Mouse (Mus musculus) liver, adult 2 months (tissue): ENCODE data around the gene Nucks1. TPM values are rescaled to one million over a fixed set of nuclear protein-coding genes. Genes with fewer than 3 reads are reported as not detected.
"Not testable (repeated sequence)": the region's sequence is repeated elsewhere in the genome, so short reads cannot be mapped to it uniquely, and the experiment has no call there.

Source experiments
- DNase-seq: peaks from one replicate; pipeline ENCODE4 v3.0.0-alpha.2; 2011; ENCODE audit warnings: low read depth, low spot score; ENCODE audit errors: extremely low read depth
- H3K27ac ChIP-seq: fragments of 200-500 bp; replicated peaks from 2 replicates; pipeline ENCODE4 v1.5.1; 2012; ENCODE audit warnings: low read depth, mild to moderate bottlenecking, control low read depth, inconsistent platforms, low read length; ENCODE audit not compliant: insufficient read depth
- H3K27me3 ChIP-seq: fragments of 200-500 bp; 2 replicates; pipeline ENCODE4 v1.6.1; 2012; ENCODE audit warnings: mild to moderate bottlenecking, moderate library complexity, low read length, inconsistent platforms; ENCODE audit not compliant: control insufficient read depth, insufficient read depth
- H3K36me3 ChIP-seq: fragments of 200-500 bp; 2 replicates; pipeline ENCODE4 v1.6.1; 2012; ENCODE audit warnings: low read length, inconsistent platforms; ENCODE audit not compliant: control insufficient read depth, insufficient read depth
- H3K4me1 ChIP-seq: fragments of 200-500 bp; 2 replicates; pipeline ENCODE4 v1.6.1; 2011; ENCODE audit warnings: low read length; ENCODE audit not compliant: control insufficient read depth, insufficient read depth
- H3K4me3 ChIP-seq: fragments of 200-500 bp; 2 replicates; pipeline ENCODE4 v1.5.1; 2011; ENCODE audit warnings: low read depth, mild to moderate bottlenecking, control low read depth, low read length, moderate library complexity; ENCODE audit not compliant: insufficient read depth
- H3K79me2 ChIP-seq: fragments of 200-500 bp; 2 replicates; pipeline ENCODE4 v1.6.1; 2012; ENCODE audit warnings: inconsistent platforms, mild to moderate bottlenecking, low read length, moderate library complexity; ENCODE audit not compliant: control insufficient read depth, insufficient read depth
- H3K9ac ChIP-seq: fragments of 200-500 bp; 2 replicates; pipeline ENCODE4 v1.6.1; 2012; ENCODE audit warnings: low read depth, mild to moderate bottlenecking, control low read depth, inconsistent platforms, low read length
- CTCF ChIP-seq: fragments of 200-500 bp; IDR thresholded peaks from 2 replicates; pipeline ENCODE4 v1.5.1; 2011; ENCODE audit warnings: low read depth, low read length, control low read depth
- POLR2A ChIP-seq: fragments of 200-500 bp; IDR thresholded peaks from 2 replicates; pipeline ENCODE4 v1.6.1; 2011; ENCODE audit warnings: low read length, control low read depth; ENCODE audit not compliant: insufficient read depth; ENCODE audit errors: extremely low read depth
- WGBS: fragments of 180-500 bp; shearing (Covaris S2); methylation state at CpG from one replicate; pipeline ENCODE4 v1.1.7; 2018; 5-methylcytosine and 5-hydroxymethylcytosine counted together
- polyA plus RNA-seq: library from polyadenylated mRNA; depleted of rRNA; stranded (reverse); fragments of >200 nt; gene quantifications from 2 replicates; pipeline ENCODE4 v1.2.3, GENCODE M21; 2012
- total RNA-seq: library from RNA; depleted of rRNA; stranded (reverse); fragments of >200 nt; gene quantifications from 2 replicates; pipeline ENCODE4 v1.2.3, GENCODE M21; 2014

Gene Nucks1
- total and polyA plus RNA-seq, 2 experiments, result 5.1 to 52.5 TPM

GRCm38 (mm10) chr1:131908456-131908855 lies 1.9 kb upstream of the Nucks1 start:
- Histone ChIP-seq H3K36me3 (no peaks in the 10 kb centered on the region), H3K27ac (no peak overlapping the region), H3K4me3 (no peak overlapping the region), H3K27me3 (no peaks in the 10 kb centered on the region), H3K9ac (no peak overlapping the region), H3K4me1 (peaks cover 6% of the 10 kb centered on the region; the same call in 1 of the 2 replicates), H3K79me2 (peaks cover 6% of the 10 kb centered on the region; the same call in 1 of the 2 replicates)
- WGBS, result 87% methylated on average over 3 of the region's 3 CpGs
- DNase-seq, result no peak
- TF ChIP-seq CTCF (no peak), POLR2A (no peak)

- H3K9ac ChIP-seq, H3K36me3 ChIP-seq, H3K4me3 ChIP-seq, DNase-seq, H3K4me1 ChIP-seq, H3K27me3 ChIP-seq, H3K27ac ChIP-seq, H3K79me2 ChIP-seq: not testable (repeated sequence)
- 97% methylated on average over 2 of the region's 2 CpGs for WGBS
These were observed 1.1 kb upstream of the Nucks1 start for GRCm38 (mm10) chr1:131909236-131909635.

GRCm38 (mm10) chr1:131910674-131911558 lies 582 bp downstream of the Nucks1 start:
- Histone ChIP-seq H3K27me3 (no peaks in the 10 kb centered on the region), H3K9ac (peak overlapping the region; percentile 98), H3K4me1 (peaks cover 6% of the 10 kb centered on the region; the same call in 1 of the 2 replicates), H3K4me3 (peak overlapping the region; percentile 91), H3K36me3 (no peaks in the 10 kb centered on the region), H3K27ac (peak overlapping the region; percentile 89), H3K79me2 (peaks cover 12% of the 10 kb centered on the region; the same call in 1 of the 2 replicates)
- peak; percentile 71 for DNase-seq
- TF ChIP-seq POLR2A (peak; percentile 59), CTCF (no peak)
- WGBS, result 1% methylated on average over 88 of the region's 88 CpGs

GRCm38 (mm10) chr1:131917634-131918033 lies 7.3 kb downstream of the Nucks1 start:
- 23% methylated on average over 6 of the region's 6 CpGs for WGBS
- Histone ChIP-seq H3K36me3 (peaks cover 19% of the 10 kb centered on the region), H3K4me1 (peaks cover 26% of the 10 kb centered on the region), H3K27me3 (no peaks in the 10 kb centered on the region), H3K9ac (peak overlapping the region; percentile 56), H3K4me3 (no peak overlapping the region; the same call in 1 of the 2 replicates), H3K27ac (peak overlapping the region; percentile 92), H3K79me2 (peaks cover 11% of the 10 kb centered on the region; the same call in 1 of the 2 replicates)
- DNase-seq, result peak; percentile 98
- TF ChIP-seq CTCF (no peak), POLR2A (no peak)

GRCm38 (mm10) chr1:131919052-131919451 lies 8.7 kb downstream of the Nucks1 start:
- Histone ChIP-seq H3K79me2 (peaks cover 7% of the 10 kb centered on the region; the same call in 1 of the 2 replicates), H3K9ac (peak overlapping the region; percentile 61; the same call in 1 of the 2 replicates), H3K27ac (peak overlapping the region; percentile 87), H3K4me3 (no peak overlapping the region), H3K27me3 (no peaks in the 10 kb centered on the region), H3K36me3 (peaks cover 28% of the 10 kb centered on the region), H3K4me1 (peaks cover 23% of the 10 kb centered on the region)
- peak; percentile 91 for DNase-seq
- no peak for TF ChIP-seq POLR2A
- no peak for TF ChIP-seq CTCF
- 78% methylated on average over 2 of the region's 2 CpGs for WGBS

GRCm38 (mm10) chr1:131922100-131922499 lies 11.8 kb downstream of the Nucks1 start:
- whole genome bisulfite sequencing, result 26% methylated on average over 3 of the region's 3 CpGs
- H3K4me3 ChIP-seq, result no peak overlapping the region
- 0 out of 2 replicates have a peak overlapping the region, but pooled peaks have one; percentile 17 for H3K9ac ChIP-seq
- H3K27ac ChIP-seq, result peak overlapping the region; percentile 75
- peaks cover 27% of the 10 kb centered on the region for H3K4me1 ChIP-seq
- H3K79me2 ChIP-seq, result peaks cover 5% of the 10 kb centered on the region; the same call in 1 of the 2 replicates
- H3K27me3 ChIP-seq, result no peaks in the 10 kb centered on the region
- TF ChIP-seq CTCF (no peak), POLR2A (no peak)
- peaks cover 50% of the 10 kb centered on the region for H3K36me3 ChIP-seq
- DNase-seq, result peak; percentile 91
